Mouse (Mus musculus) hematopoietic stem cell, adult 5-6 weeks (primary cell): ENCODE data around the gene Jund. TPM values are rescaled to one million over a fixed set of nuclear protein-coding genes. Genes with fewer than 3 reads are reported as not detected.
A peak's percentile ranks its signal among the peaks of the same experiment; 100 is the strongest.

Experiments
- ATAC-seq, 2 experiments: fragments of 125-278 bp in 1 of 2; replicated peaks in 1 of 2; 2 replicates each; pipeline ENCODE4 v1.8.0; 2016 to 2017; ENCODE audit warnings: inconsistent platforms in 2 of 2, mild to moderate bottlenecking in 2 of 2, moderate number of reproducible peaks in 2 of 2, low read depth in 1 of 2, moderate TSS enrichment in 1 of 2; ENCODE audit not compliant: low FRiP score in 2 of 2, poor library complexity in 2 of 2, severe bottlenecking in 2 of 2, insufficient read depth in 1 of 2, low TSS enrichment in 1 of 2
- total RNA-seq: library from RNA; stranded (forward); fragments of 172-1452, 232-1000 nt; gene quantifications from 2 replicates; pipeline ENCODE4 v1.2.3, GENCODE M21; 2017

The Jund gene
- total RNA-seq, 1 experiment from 2014 or later = 83.4 TPM

GRCm38 (mm10) chr8:70693636-70694035 is 5.1 kb upstream of the Jund start:
- no peak for ATAC-seq

GRCm38 (mm10) chr8:70695318-70696018 is 3.3 kb upstream of the Jund start:
- peak; percentile 20 to 22 for ATAC-seq

- no peak for ATAC-seq
These were observed 2.5 kb upstream of the Jund start for GRCm38 (mm10) chr8:70696019-70696885.

GRCm38 (mm10) chr8:70696946-70697345 is 1.8 kb upstream of the Jund start:
- no peak for ATAC-seq

- no peak for ATAC-seq
These were observed 1.1 kb upstream of the Jund start for GRCm38 (mm10) chr8:70697366-70698250.

- peak in 1 of 2 experiments; percentile 10; a peak in 2 of 4 replicates for ATAC-seq
These were observed 526 bp downstream of the Jund start for GRCm38 (mm10) chr8:70699116-70699833.

- ATAC-seq = no peak
These were observed 1.2 kb downstream of the Jund start for GRCm38 (mm10) chr8:70699834-70700554.

GRCm38 (mm10) chr8:70700555-70700922 is 1.8 kb downstream of the Jund start:
- peak; percentile 2 to 4; a peak in 2 of 4 replicates for ATAC-seq

- ATAC-seq = no peak; a peak in 1 of 4 replicates
These were observed 2.6 kb downstream of the Jund start for GRCm38 (mm10) chr8:70701048-70701981.

GRCm38 (mm10) chr8:70701982-70702841 is 3.5 kb downstream of the Jund start:
- no peak for ATAC-seq

GRCm38 (mm10) chr8:70702842-70703182 is 4.1 kb downstream of the Jund start:
- ATAC-seq = no peak; a peak in 1 of 4 replicates

GRCm38 (mm10) chr8:70703287-70703686 is 4.5 kb downstream of the Jund start, which contains the start of gene Iqcn:
Gene Iqcn, plus strand, starts transcription at chr8:70703457.
- no peak for ATAC-seq

GRCm38 (mm10) chr8:70708281-70708680 is 9.5 kb downstream of the Jund start:
- ATAC-seq = no peak

- no peak for ATAC-seq
These were observed 11.0 kb downstream of the Jund start for GRCm38 (mm10) chr8:70709794-70710193.

GRCm38 (mm10) chr8:70710296-70710695 is 11.5 kb downstream of the Jund start:
- no peak for ATAC-seq
